Mouse (Mus musculus): ENCODE measurements around the gene Mrpl27.

GRCm38 (mm10) chr11:94617646-94618045, 35.9 kb upstream of the Mrpl27 start:
- TF ChIP-seq CTCF (IDR thresholded peaks at IDR 0.05; ENCODE audit: borderline replicate concordance, insufficient read depth, low read length) (no peak), POLR2A (IDR thresholded peaks at IDR 0.05; ENCODE audit: low read depth, low read length) (no peak)
